Mouse (Mus musculus) mature B cell (primary cell): ENCODE results near the gene Slc35b2.

ENCODE experiments used
- in situ Hi-C: fragments of 300-500 bp; cut with MboI; formaldehyde crosslinking; loops from 2 replicates; pipeline ENCODE4 v1.14.3; 2019

Gene Slc35b2

DNA sequence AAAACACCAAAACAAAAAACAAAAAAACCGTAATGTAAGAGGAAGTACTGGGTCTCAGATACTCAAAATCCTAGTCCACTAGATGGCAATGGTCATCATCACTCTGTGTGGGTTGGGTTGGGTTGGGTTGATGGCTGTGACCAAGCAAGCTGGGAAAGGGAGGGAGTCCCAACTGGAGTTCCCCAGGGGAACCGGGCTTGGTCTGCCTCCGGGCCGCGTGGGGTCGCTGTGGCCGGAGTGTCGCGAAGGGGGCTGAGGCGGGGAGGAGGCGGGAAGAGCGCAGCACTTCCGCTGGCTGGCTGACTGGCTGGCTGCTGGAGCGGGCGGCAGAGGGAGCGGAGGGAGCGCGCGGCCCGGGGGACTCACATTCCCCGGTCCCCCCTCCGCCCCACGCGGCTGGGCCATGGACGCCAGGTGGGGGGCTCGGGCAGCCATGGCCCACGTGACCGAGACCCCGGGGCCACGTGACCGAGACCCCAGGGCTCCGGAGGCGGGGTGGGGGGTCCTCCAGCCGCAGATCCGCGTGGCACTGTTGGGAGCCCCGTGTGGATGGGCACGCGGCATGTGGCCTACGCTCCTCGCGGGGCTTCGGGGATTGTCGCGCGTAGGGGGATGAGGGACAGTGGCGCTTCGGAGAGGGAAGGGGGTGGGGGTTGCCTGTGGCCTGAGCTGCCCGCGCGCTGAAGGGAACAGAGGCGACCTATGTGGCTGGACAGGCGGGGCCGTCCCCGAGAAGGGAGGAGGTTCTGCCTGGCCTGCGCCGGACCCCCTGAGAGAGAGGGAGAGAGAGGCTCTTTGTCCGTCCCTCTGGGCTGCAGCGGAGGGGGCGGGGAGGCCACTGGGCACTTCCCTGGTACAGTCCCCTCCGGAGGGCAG, at the start of gene Slc35b2:
Gene Slc35b2 (plus strand): TSS at position 220 of the 876 bp plus-strand sequence.
- in situ Hi-C loops: no loop called here

DNA sequence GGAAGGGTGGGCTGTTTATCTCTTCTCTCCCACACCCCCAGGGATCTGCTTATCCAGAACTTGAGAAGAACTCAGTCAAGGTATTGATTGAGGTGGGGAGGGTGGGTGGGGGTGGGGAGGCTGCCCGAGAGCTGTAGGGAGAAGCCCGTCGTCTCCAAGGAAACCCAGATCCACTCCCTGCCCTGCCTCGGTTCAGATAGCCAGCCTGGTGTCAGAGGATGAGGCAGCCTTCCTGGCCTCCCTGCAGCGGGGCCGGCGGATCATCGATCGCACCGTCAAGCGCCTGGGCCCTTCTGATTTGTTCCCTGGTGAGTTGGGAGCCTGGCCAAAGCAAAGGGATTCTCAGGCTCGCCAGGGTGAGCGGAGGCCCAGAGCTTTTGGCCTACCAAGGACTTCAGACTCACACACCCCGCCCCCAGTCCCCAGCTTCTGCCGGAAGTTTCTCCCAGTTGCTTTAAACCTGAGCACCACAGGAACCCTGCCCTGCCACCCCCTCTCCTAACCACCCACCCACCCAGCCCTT, 48.4 kb upstream of the Slc35b2 start:
- in situ Hi-C loops: loop anchor here (5.0 kb wide), 1 partner anchor 37 kb away; no protein-coding TSS in a partner anchor

- in situ Hi-C loops: loop anchor here (5.0 kb wide), 1 partner anchor 36 kb away; no protein-coding TSS in a partner anchor
These were observed 47.9 kb upstream of the Slc35b2 start for GRCm38 (mm10) chr17:45515806-45516205.

- in situ Hi-C loops: loop anchor here (5.0 kb wide), 1 partner anchor 36 kb away; no protein-coding TSS in a partner anchor
These were observed 47.2 kb upstream of the Slc35b2 start for GRCm38 (mm10) chr17:45516488-45516887.

DNA sequence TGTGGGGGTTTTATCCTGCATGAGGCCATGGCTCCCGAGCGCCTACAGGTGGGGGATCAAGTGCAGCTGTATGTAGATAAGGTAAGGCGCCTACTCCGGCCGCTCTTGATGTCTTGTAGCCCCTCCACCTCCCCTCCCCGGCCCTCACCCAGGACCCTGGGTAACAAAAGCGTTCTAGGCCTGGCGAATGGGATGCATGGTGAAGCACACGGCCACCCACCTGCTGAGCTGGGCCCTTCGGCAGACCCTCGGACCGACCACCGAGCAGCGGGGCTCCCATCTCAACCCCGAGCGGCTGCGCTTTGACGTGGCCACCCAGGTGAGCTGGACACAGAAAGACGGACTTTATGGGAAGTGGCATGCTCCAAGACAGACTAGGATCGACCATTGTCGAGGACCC, 46.5 kb upstream of the Slc35b2 start:
- in situ Hi-C loops: loop anchor here (5.0 kb wide), 1 partner anchor 35 kb away; no protein-coding TSS in a partner anchor

GRCm38 (mm10) chr17:45517549-45518215, 46.0 kb upstream of the Slc35b2 start:
- in situ Hi-C loops: loop anchor here (5.0 kb wide), 1 partner anchor 35 kb away; no protein-coding TSS in a partner anchor

- in situ Hi-C loops: loop anchor here (5.0 kb wide), 1 partner anchor 33 kb away; no protein-coding TSS in a partner anchor
These were observed 44.8 kb upstream of the Slc35b2 start for GRCm38 (mm10) chr17:45518766-45519475.

GRCm38 (mm10) chr17:45520136-45520535, 43.5 kb upstream of the Slc35b2 start:
- in situ Hi-C loops: no loop called here

DNA sequence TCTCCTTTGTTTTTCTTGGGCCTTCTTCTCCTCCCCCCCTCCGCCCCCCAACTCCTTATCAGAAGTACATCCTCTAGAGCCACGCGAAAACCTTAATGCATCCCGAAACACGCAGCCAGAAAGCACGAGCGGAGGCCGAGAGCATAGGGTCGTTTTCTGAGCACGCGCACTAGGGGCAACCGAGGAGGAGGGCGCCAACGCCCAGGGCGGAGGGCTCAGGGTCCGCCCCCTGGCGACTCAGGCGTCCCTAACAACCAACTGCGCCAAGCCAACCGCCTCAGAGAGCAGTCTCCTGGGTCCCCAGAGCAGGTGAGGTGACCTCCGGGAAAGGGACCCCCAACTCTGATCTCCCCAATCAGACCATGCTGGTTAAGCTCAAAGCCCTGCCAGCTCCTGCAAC, 40.4 kb upstream of the Slc35b2 start, which contains the start of gene Tcte1:
Gene Tcte1 (plus strand): TSS at position 172 of the 400 bp plus-strand sequence.
- in situ Hi-C loops: no loop called here

DNA sequence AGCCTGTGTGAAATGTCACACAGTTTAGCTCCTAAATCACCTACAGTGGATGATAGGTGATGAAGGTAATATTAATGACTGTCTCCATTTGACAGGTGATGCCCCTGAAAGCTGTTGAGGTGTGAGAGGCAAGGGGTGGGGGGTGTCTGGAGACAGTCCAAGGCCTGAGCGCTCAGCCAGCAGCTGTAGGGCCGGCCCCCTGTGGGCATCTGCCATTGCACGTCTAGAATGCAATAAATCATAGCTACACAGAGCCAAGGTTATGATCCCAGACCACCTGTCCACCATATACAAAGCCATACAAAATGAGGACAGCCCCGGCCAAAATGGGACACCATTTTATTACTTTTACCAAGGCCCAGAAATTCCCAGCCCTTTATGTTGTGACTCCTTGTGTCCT, 38.7 kb upstream of the Slc35b2 start:
- in situ Hi-C loops: no loop called here

DNA sequence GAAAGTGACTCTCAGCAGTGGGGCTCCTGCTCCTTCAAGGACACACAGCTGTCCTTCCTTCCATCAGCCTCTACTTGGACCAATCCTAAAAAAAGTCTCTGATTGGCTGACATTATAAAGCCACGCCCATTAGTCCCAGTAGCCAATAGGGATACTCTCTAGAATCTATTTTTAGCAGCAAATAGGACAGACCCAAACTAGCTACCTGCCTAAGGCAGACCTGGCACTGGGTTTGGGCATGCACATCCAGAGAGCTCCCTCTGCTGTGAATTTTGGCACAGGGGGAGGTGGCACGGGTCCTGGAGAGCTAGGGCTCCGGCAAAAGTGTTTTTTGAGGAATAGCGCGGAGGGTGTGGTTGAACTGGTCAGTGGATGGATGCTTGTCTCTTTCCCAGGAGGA, 37.1 kb upstream of the Slc35b2 start:
- in situ Hi-C loops: no loop called here

GRCm38 (mm10) chr17:45530346-45530782, 33.3 kb upstream of the Slc35b2 start:
- in situ Hi-C loops: no loop called here

DNA sequence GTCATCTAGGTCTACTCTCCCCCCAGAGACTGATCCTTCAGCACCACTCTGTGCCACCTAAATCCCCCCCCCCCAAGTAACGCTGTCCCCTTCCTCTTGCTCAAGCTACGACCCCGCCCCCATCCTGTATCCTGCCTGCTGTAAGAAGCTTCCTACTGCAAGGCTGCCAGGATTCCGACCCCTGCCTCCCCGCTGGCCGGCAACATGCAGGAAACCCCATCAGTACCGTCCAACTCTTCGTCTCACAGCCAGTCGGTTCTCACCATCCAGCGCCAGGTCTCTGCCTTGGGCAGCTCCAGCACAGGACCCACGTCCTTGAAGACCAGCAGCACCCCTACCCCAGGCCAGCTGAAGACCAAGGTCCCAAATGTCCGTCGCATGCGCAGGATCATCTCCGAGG, 30.8 kb upstream of the Slc35b2 start:
- in situ Hi-C loops: no loop called here

DNA sequence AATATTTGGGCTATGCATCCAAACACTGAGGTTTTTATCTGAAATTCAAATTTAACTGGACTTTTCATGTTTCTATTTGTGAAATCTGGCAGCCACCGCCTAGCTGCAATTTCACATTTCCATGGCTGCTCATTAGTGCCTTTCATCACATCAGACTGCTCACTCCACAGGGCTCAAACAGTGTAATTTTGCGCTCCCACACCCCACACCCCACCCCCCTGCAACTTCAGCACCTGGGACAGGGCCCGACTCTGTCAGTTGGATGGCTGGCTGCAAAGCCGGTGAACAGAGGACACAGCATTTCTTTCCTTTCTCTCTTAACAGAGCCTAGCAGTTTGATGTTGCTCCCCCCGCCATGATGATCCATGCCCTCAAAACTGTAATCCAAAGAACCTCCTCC, 27.4 kb upstream of the Slc35b2 start:
- in situ Hi-C loops: no loop called here

DNA sequence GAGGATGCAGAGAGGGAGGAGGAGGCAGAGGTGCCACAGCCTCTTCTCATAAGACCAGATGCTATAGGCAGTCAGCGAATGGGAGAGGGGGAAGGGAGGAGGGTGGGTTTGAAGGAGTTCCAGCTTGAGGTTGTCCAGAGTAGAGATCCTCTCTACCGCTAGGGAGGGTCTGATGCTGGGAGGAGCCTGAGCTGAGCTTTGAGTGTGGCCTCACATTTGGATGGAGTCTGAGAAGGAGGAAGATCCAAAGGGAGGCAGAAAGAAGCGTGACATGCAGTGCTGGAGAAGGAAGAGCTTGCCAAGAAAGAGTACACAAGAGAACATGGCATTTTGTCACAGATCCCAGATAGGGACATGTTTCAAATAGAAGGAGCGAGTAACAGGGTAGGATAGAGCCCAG, 25.3 kb upstream of the Slc35b2 start:
- in situ Hi-C loops: no loop called here

DNA sequence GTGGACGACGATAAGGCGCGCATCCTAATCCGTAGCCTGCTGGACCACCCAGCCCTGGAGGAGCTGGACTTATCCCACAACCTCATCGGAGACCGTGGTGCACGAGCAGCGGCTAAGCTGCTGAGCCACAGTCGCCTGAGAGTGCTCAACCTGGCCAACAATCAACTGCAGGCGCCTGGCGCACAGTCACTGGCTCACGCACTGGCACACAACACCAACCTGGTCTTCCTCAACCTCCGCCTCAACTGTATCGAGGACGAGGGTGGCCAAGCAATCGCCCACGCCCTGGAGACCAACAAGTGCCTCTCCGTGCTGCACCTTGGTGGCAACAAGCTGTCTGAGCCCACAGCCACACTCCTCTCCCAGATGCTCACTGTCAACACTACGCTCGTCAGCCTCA, 24.0 kb upstream of the Slc35b2 start:
- in situ Hi-C loops: no loop called here

DNA sequence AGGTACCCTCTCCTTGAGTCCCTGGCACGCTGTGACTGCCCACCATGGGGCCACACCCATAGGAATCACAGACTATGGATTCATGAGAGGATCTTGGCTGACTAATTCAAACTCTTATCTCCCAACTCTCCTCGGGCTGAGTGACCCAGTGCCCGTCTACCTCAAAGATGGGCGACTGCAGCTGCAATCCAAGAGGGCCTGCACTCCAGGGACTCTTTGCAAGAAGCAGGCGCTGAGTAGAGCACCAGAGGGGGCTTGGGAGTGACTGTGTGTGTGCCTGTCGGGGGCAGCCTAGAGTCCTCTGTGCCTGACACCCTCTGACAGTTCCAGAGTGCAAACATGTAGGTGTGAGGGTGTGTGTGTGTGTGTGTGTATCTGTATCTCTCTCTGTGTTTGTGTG, 21.5 kb upstream of the Slc35b2 start:
- in situ Hi-C loops: no loop called here

- in situ Hi-C loops: no loop called here
These were observed 21.0 kb upstream of the Slc35b2 start for GRCm38 (mm10) chr17:45542705-45543104.

DNA sequence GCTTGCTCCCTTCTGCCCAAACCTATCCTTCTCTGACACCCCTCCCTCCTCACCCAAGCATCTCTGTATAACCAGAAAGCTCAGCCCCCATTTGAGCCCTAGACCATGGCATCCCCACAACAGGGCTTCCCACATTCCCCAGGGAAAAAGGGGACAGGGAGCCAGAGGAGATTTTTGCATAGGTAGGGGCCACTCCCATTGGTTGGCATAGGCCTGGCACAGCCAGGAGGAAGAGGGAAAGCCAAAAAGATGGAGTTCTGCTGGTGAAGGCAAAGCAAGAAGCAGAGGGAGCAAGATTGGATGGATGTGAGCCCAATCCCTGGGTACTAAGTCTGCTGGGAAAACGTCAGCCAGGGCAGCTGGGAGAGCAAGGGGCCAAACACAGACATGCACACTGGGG, 20.6 kb upstream of the Slc35b2 start:
- in situ Hi-C loops: no loop called here

- in situ Hi-C loops: no loop called here
These were observed 19.4 kb upstream of the Slc35b2 start for GRCm38 (mm10) chr17:45544001-45544872.

GRCm38 (mm10) chr17:45544873-45545277, 18.8 kb upstream of the Slc35b2 start:
- in situ Hi-C loops: no loop called here
